Mouse (Mus musculus) layer of hippocampus, postnatal 25 days (tissue): Measurements from ENCODE around the gene Hcls1. TPM values are rescaled to one million over a fixed set of nuclear protein-coding genes. Genes with fewer than 3 reads are reported as not detected.

Experiments used
- DNase-seq, 2 experiments: peaks; one replicate each; pipeline ENCODE4 v3.0.0; 2022; ENCODE audit warnings: mixed read lengths in 2 of 2, low spot score in 1 of 2; ENCODE audit errors: extremely low spot score in 1 of 2
- total RNA-seq, 2 experiments: library from RNA; stranded (reverse); gene quantifications; 2 replicates each; pipeline ENCODE4 v1.2.3; 2021

The Hcls1 gene
- total RNA-seq, 2 experiments from 2014 or later: 4.0 to 4.4 TPM

DNA sequence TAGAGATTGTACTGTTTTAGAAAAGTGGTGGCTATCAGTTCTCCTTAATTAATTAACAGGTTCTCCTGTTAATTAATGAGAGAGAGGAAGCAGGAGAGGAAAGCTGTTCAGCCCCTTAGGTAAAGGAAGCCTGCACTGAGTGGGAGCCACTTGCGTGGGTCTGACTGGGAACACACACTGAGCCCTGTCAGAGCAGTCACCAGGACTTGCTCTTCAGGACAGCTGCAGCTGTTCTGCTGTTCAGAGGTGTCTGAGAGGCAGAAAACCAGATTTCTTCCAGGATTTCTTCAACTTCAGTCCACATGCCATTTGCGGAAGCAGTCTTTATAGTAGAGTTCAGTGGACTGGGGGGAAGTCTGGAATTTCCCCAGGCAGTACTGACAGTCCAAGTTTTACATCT, 52.6 kb downstream of the Hcls1 start:
- DNase-seq: no peak

DNA sequence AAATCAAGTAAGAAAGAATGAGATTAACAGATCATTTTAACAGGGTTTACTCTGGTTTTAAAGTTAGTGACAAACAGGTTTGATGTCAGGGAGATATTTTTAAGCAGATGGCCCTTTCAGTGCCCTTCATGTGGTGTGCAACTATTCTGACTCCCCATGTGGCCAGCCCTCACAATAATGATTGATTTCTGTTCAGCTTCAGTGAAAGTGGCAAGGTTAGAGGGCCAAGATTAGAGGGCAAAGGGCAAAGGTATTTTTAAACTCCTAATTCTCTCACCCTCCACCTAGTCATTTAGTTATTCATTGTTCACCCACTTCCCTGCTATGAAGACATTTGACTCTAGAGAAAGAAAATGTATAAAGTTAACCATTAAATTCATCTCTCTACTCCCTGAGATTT, 53.3 kb downstream of the Hcls1 start:
- no peak for DNase-seq

GRCm38 (mm10) chr16:36989493-36989892, 54.7 kb downstream of the Hcls1 start:
- DNase-seq: no peak

- DNase-seq: no peak
Observed at GRCm38 (mm10) chr16:36989999-36990625, 55.3 kb downstream of the Hcls1 start, which contains the start of gene Fbxo40. Gene Fbxo40 (minus strand): TSS chr16:36990467.

- no peak for DNase-seq
Observed at GRCm38 (mm10) chr16:36997650-36998049, 62.9 kb downstream of the Hcls1 start.

DNA sequence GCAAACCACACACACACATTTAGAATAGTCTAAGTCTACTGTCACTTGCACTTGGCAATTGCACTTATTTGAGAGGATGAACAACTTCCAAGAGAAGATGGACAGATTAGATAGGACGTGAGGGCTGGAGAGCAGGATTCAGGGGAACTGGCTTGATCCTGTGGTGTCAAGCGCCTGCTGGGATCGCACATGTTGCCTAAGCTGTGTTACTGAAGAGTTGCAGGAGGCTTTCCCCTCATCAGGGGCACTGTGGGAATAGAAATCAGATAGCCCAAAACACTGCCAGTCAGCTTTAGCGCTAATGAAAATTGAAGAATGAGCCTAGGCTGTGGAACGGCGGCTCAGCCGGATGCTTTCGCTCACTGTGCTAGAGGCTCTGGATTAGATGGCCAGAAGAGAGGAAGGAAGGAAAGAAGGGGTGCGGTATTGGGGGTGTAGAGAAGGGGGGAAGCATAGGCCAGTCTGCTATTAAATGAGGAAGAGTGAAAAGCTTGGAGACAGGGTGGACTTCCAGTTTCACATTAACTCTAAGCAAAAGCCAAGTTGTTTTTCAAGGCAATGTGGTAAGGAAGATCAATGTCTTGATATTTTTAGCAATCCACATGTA, 64.7 kb downstream of the Hcls1 start:
- no peak for DNase-seq

DNA sequence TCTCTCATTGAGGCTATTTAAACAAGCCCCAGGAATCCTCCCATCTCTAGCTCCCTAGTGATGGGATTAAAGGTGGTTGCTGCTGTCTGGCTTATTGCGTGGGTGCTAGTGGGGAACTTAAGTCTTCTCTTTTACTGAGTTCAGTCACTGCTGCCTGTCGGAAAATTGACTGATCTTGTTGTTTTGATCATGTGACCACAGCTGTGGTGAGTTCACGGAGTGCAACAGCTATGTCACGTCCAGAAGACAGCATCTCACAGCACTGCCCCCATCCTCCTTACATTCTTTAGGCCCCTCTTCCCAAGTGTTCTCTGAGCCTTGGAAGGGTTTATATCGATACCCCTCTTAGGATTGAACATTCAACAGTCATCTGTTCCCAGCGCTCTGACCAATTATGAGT, 74.5 kb downstream of the Hcls1 start:
- DNase-seq: no peak

DNA sequence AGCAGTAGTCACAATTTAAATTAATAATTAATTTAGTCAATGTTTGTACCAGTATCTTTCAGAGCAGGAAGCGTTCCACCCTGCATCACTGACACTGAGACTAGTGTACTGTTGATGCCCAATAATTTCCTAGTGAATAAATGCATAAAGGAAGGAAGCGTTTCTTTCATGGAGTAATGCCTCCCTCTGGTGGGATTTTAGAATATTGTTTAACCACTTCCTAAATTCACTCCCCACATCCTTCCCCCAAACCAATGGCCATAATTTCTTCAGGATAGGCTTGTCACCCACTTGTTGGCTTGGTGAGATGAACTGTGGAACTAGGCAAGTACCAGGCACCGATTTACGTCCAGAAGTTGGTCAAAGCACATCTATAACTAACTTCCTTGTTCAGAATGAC, 75.6 kb downstream of the Hcls1 start:
- DNase-seq: peak in 1 of 2 experiments; percentile 14

GRCm38 (mm10) chr16:37011061-37011921, 76.5 kb downstream of the Hcls1 start, which contains the start of gene Polq:
Gene Polq (plus strand): TSS chr16:37011786.
- peak; percentile 76 to 89 for DNase-seq

DNA sequence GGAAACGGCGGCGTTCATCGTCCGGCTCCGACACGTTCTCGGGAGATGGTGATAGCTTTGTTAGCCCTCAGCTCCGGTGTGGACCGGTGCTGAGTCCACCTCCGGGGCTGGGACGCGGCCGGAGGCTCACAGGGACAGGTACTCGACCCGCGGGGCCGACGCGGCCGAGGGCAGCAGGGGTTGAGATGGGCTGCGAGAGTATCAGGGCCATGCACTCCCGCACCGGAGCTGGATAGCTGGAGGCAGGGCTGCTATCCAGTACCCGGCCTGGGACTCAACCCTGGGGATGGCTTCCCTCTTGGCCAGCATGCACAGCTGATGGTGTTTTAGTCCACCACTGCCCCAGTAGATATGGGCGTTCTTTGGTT, 77.1 kb downstream of the Hcls1 start:
- DNase-seq: no peak

DNA sequence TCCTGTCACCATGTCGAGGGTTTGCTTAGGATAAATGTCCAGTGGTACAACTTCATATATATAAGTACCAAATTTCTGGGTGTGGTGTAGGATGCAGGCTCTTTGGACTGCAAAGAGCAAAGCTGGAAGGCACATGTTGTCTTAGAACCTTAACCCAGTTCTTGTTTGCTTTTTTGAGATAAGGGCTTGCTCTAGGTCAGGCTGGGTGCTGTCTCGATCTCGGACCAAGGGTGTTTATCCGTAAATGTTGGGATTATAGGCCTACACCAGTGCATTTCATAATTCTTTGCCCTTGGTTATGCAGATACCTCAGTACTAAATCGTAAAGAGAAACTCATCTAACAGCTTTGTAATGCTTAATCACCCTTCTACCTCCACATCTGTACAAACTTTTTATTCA, 77.6 kb downstream of the Hcls1 start:
- DNase-seq: no peak

Other genes with a start within 250 kb of the Hcls1 start
- under 1 TPM; 0.20 to 0.38 TPM for gene Ildr1, start 241.0 kb upstream of the Hcls1 start, total RNA-seq
- gene Slc15a2, start 150.0 kb upstream of the Hcls1 start, total RNA-seq: 10 to 100 TPM; 35.1 to 39.8 TPM
- gene Iqcb1, start 106.6 kb upstream of the Hcls1 start, total RNA-seq: 10 to 100 TPM; 35.8 to 37.6 TPM
- gene Eaf2, start 60.0 kb upstream of the Hcls1 start, total RNA-seq: 1 to 10 TPM; 1.0 to 1.2 TPM
- 10 to 100 TPM; 64.7 to 65.0 TPM for gene Golgb1, start 59.8 kb upstream of the Hcls1 start, total RNA-seq
- not detected for gene Fbxo40, start 55.5 kb downstream of the Hcls1 start, total RNA-seq
- under 1 TPM; 0.87 to 0.91 TPM for gene Polq, start 76.8 kb downstream of the Hcls1 start, total RNA-seq